Mouse (Mus musculus) cortical plate, adult 2 months (tissue): Measurements from ENCODE around the gene Ercc6l.

Experiments used
- CTCF ChIP-seq: fragments of 200-500 bp; IDR thresholded peaks from 2 replicates; pipeline ENCODE4 v1.5.1; 2011; ENCODE audit warnings: mild to moderate bottlenecking, control low read depth, low read length; ENCODE audit not compliant: insufficient read depth; ENCODE audit errors: extremely low read depth
- POLR2A ChIP-seq: fragments of 200-500 bp; IDR thresholded peaks from 2 replicates; pipeline ENCODE4 v1.6.1; 2011; ENCODE audit warnings: mild to moderate bottlenecking, low read length, control low read depth; ENCODE audit not compliant: insufficient read depth; ENCODE audit errors: extremely low read depth

DNA sequence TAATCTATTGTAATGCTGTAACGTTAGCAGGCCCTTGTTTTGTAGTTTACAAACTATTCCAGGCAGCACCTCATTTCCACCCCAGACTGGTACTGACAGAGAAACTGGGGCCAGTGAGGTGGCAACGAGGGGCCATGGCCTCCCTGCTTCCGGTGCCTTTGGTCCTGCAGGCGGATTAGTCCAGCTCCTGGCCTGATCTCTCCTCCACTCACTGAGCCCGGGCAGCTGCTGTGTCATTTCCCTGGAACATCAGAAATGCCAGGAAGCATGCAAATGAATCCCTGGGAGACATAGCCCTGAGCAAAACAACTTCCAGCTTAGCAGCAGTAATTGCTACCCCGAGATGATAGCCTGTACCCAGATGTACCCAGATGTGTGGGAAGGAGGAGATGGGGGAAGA, 10.1 kb upstream of the Ercc6l start:
- TF ChIP-seq POLR2A: no peak
- no peak for TF ChIP-seq CTCF
